Mouse (Mus musculus): ENCODE results near the gene Ank2. TPM values are rescaled to one million over a fixed set of nuclear protein-coding genes. Genes with fewer than 3 reads are reported as not detected.

Gene Ank2
- polyA plus RNA-seq, 1 experiment from 2014 or later = 118 TPM

DNA sequence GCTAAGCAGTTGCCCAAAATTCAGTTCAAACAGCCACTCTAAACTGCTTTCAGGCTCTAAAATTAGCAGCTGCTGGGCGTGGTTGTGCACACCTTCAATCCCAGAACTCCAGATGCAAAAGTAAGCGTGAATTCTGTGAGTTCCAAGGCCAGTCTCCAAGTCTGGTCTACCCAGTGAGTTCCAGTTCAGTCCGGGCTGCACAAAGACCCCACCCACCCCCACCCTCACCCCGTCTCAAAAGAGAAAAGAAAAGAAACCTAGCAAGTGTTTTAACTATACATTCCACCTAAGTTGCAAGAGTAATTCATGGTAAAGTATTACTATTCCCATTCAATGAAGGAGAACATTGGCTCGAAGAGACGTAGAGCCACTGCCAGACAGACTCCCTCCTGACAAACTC, 45.9 kb downstream of the Ank2 start:
- ATAC-seq (ENCODE audit: low FRiP score) (no peak), DNase-seq (ENCODE audit: low spot score) (no peak)
- Histone ChIP-seq H3K27me3 (ENCODE audit: control insufficient read depth, insufficient read depth, low read length) (no peaks in the 10 kb centered on the region), H3K9ac (ENCODE audit: low read depth, low read length) (no peak overlapping the region), H3K27ac (ENCODE audit: low read depth, low read length) (no peak overlapping the region), H3K4me2 (replicated peaks; ENCODE audit: low read depth, low read length) (no peak overlapping the region), H3K36me3 (ENCODE audit: control insufficient read depth, insufficient read depth, low read length) (no peaks in the 10 kb centered on the region), H3K9me3 (ENCODE audit: control insufficient read depth, low read length) (no peaks in the 10 kb centered on the region), H3K4me1 (replicated peaks; ENCODE audit: control insufficient read depth, insufficient read depth, low read length) (no peaks in the 10 kb centered on the region), H3K4me3 (ENCODE audit: low read depth, low read length) (no peak overlapping the region)
- 78% methylated on average over 6 of the region's 6 CpGs for WGBS

- no peak overlapping the region for H3K4me2 ChIP-seq (replicated peaks; ENCODE audit: low read depth, low read length)
- no peaks in the 10 kb centered on the region for H3K9me3 ChIP-seq (ENCODE audit: control insufficient read depth, low read length)
- DNase-seq (ENCODE audit: low spot score) (peak; percentile 43), ATAC-seq (ENCODE audit: low FRiP score) (0 out of 2 replicates have a peak, but pooled peaks have one; percentile 47)
- no peak overlapping the region for H3K27ac ChIP-seq (ENCODE audit: low read depth, low read length)
- H3K4me3 ChIP-seq (ENCODE audit: low read depth, low read length) = no peak overlapping the region
- 66% methylated on average over 13 of the region's 13 CpGs for WGBS
- H3K36me3 ChIP-seq (ENCODE audit: control insufficient read depth, insufficient read depth, low read length) = no peaks in the 10 kb centered on the region
- H3K27me3 ChIP-seq (ENCODE audit: control insufficient read depth, insufficient read depth, low read length) = no peaks in the 10 kb centered on the region
- no peak overlapping the region for H3K9ac ChIP-seq (ENCODE audit: low read depth, low read length)
- no peaks in the 10 kb centered on the region for H3K4me1 ChIP-seq (replicated peaks; ENCODE audit: control insufficient read depth, insufficient read depth, low read length)
Observed at GRCm38 (mm10) chr3:127452233-127452632, 46.9 kb downstream of the Ank2 start.

DNA sequence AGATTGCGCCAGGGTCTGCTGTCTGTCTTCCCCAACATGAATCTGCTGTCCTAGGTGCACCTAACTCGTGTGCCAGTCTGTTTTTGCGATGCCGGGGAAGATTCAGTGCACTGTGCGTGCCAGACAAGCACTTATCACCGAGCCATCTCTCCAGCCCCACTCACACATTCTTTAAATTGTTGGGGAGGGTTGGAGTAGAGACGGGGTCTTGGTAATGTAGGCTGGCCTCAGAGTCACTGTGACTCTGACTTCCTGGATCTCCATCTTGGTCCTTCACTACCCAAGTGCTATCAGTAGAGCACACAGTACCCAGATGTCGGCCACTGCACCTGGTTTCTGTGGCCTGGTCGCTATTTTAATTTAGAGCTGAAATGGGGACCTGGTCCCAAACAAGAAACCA, 47.4 kb downstream of the Ank2 start:
- no peak overlapping the region for H3K27ac ChIP-seq (ENCODE audit: low read depth, low read length)
- DNase-seq (ENCODE audit: low spot score) = no peak

GRCm38 (mm10) chr3:127451070-127451469, 48.1 kb downstream of the Ank2 start:
- Histone ChIP-seq H3K27ac (ENCODE audit: low read depth, low read length) (no peak overlapping the region), H3K36me3 (ENCODE audit: control insufficient read depth, insufficient read depth, low read length) (no peaks in the 10 kb centered on the region), H3K9me3 (ENCODE audit: control insufficient read depth, low read length) (no peaks in the 10 kb centered on the region), H3K27me3 (ENCODE audit: control insufficient read depth, insufficient read depth, low read length) (no peaks in the 10 kb centered on the region), H3K4me3 (ENCODE audit: low read depth, low read length) (no peak overlapping the region), H3K4me2 (replicated peaks; ENCODE audit: low read depth, low read length) (no peak overlapping the region), H3K9ac (ENCODE audit: low read depth, low read length) (no peak overlapping the region), H3K4me1 (replicated peaks; ENCODE audit: control insufficient read depth, insufficient read depth, low read length) (no peaks in the 10 kb centered on the region)
- ATAC-seq (ENCODE audit: low FRiP score) = no peak
- 8% methylated on average over 3 of the region's 3 CpGs for WGBS
- DNase-seq (ENCODE audit: low spot score) = peak; percentile 74

More for the DNA sequence above, 47.4 kb downstream of the Ank2 start:
- Histone ChIP-seq H3K4me1 (replicated peaks; ENCODE audit: control insufficient read depth, insufficient read depth, low read length) (no peaks in the 10 kb centered on the region), H3K9me3 (ENCODE audit: control insufficient read depth, low read length) (no peaks in the 10 kb centered on the region), H3K36me3 (ENCODE audit: control insufficient read depth, insufficient read depth, low read length) (no peaks in the 10 kb centered on the region), H3K9ac (ENCODE audit: low read depth, low read length) (no peak overlapping the region), H3K27me3 (ENCODE audit: control insufficient read depth, insufficient read depth, low read length) (no peaks in the 10 kb centered on the region), H3K4me3 (ENCODE audit: low read depth, low read length) (no peak overlapping the region), H3K4me2 (replicated peaks; ENCODE audit: low read depth, low read length) (no peak overlapping the region)
- WGBS = 71% methylated on average over 9 of the region's 9 CpGs
- no peak for ATAC-seq (ENCODE audit: low FRiP score)

DNA sequence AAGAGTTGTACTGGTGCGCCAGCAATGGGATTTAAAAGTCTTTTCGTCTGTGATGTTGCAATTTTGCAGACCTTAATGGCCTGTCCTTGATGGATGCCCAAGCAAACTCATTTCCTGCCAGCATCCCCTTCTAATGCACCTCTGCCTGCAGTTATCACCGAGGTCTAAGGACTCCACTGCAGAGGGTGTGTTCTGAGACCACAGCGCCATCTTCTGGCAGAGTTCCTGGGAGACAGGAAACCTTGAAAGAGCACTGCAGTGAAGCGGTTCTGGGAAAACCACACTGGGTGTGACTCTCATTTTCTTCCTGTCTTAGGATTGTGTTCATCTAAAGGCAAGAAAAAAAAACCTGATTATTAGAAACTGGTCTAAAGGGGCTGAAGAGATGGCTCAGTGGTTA, 53.0 kb downstream of the Ank2 start:
- H3K27me3 ChIP-seq (ENCODE audit: control insufficient read depth, insufficient read depth, low read length) = no peaks in the 10 kb centered on the region
- H3K9me3 ChIP-seq (ENCODE audit: control insufficient read depth, low read length) = no peaks in the 10 kb centered on the region
- no peak overlapping the region for H3K9ac ChIP-seq (ENCODE audit: low read depth, low read length)
- no peaks in the 10 kb centered on the region for H3K36me3 ChIP-seq (ENCODE audit: control insufficient read depth, insufficient read depth, low read length)
- no peak overlapping the region for H3K27ac ChIP-seq (ENCODE audit: low read depth, low read length)
- WGBS = 56% methylated on average over 5 of the region's 5 CpGs
- DNase-seq (ENCODE audit: low spot score) (peak; percentile 83), ATAC-seq (ENCODE audit: low FRiP score) (no peak)
- no peak overlapping the region for H3K4me2 ChIP-seq (replicated peaks; ENCODE audit: low read depth, low read length)
- no peaks in the 10 kb centered on the region for H3K4me1 ChIP-seq (replicated peaks; ENCODE audit: control insufficient read depth, insufficient read depth, low read length)
- no peak overlapping the region for H3K4me3 ChIP-seq (ENCODE audit: low read depth, low read length)

- Histone ChIP-seq H3K27ac (ENCODE audit: low read depth, low read length) (no peak overlapping the region), H3K9me3 (ENCODE audit: control insufficient read depth, low read length) (no peaks in the 10 kb centered on the region), H3K4me2 (replicated peaks; ENCODE audit: low read depth, low read length) (no peak overlapping the region), H3K36me3 (ENCODE audit: control insufficient read depth, insufficient read depth, low read length) (no peaks in the 10 kb centered on the region), H3K4me3 (ENCODE audit: low read depth, low read length) (no peak overlapping the region), H3K4me1 (replicated peaks; ENCODE audit: control insufficient read depth, insufficient read depth, low read length) (no peaks in the 10 kb centered on the region), H3K9ac (ENCODE audit: low read depth, low read length) (no peak overlapping the region), H3K27me3 (ENCODE audit: control insufficient read depth, insufficient read depth, low read length) (no peaks in the 10 kb centered on the region)
- 66% methylated on average over 3 of the region's 3 CpGs for WGBS
- DNase-seq (ENCODE audit: low spot score) = peak; percentile 13
- ATAC-seq (ENCODE audit: low FRiP score) = no peak
Observed at GRCm38 (mm10) chr3:127433291-127433690, 65.9 kb downstream of the Ank2 start.

GRCm38 (mm10) chr3:127429866-127430265, 69.3 kb downstream of the Ank2 start:
- no peak overlapping the region for H3K9ac ChIP-seq (ENCODE audit: low read depth, low read length)
- no peaks in the 10 kb centered on the region for H3K36me3 ChIP-seq (ENCODE audit: control insufficient read depth, insufficient read depth, low read length)
- no peak overlapping the region for H3K27ac ChIP-seq (ENCODE audit: low read depth, low read length)
- no peaks in the 10 kb centered on the region for H3K27me3 ChIP-seq (ENCODE audit: control insufficient read depth, insufficient read depth, low read length)
- no peaks in the 10 kb centered on the region for H3K9me3 ChIP-seq (ENCODE audit: control insufficient read depth, low read length)
- ATAC-seq (ENCODE audit: low FRiP score) (no peak), DNase-seq (ENCODE audit: low spot score) (no peak)
- 70% methylated on average over 13 of the region's 13 CpGs for WGBS
- H3K4me1 ChIP-seq (replicated peaks; ENCODE audit: control insufficient read depth, insufficient read depth, low read length) = no peaks in the 10 kb centered on the region
- no peak overlapping the region for H3K4me3 ChIP-seq (ENCODE audit: low read depth, low read length)
- no peak overlapping the region for H3K4me2 ChIP-seq (replicated peaks; ENCODE audit: low read depth, low read length)

DNA sequence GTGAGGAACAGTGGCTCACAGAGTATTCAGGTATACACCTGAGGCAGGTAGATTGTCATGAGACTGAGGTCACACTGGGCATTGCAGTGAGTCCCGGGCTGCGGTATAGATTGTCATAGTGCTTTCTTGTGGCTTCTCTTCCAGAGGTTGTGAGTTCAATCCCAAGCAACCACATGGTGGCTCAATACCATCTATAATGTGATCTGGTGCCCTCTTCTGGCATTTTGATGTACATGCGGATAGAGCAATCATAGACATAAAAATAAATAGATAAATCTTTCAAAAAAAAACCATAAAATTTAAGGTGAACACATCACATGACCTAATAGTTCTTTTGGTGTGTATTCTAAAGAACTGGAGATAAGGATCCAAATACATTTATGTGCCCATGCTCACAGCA, 70.6 kb downstream of the Ank2 start:
- H3K4me1 ChIP-seq (replicated peaks; ENCODE audit: control insufficient read depth, insufficient read depth, low read length) = no peaks in the 10 kb centered on the region
- H3K36me3 ChIP-seq (ENCODE audit: control insufficient read depth, insufficient read depth, low read length) = no peaks in the 10 kb centered on the region
- no peak overlapping the region for H3K4me3 ChIP-seq (ENCODE audit: low read depth, low read length)
- no peaks in the 10 kb centered on the region for H3K27me3 ChIP-seq (ENCODE audit: control insufficient read depth, insufficient read depth, low read length)
- no peak overlapping the region for H3K27ac ChIP-seq (ENCODE audit: low read depth, low read length)
- H3K9me3 ChIP-seq (ENCODE audit: control insufficient read depth, low read length) = no peaks in the 10 kb centered on the region
- no peak for DNase-seq (ENCODE audit: low spot score)
- 92% methylated on average over 3 of the region's 3 CpGs for WGBS
- H3K4me2 ChIP-seq (replicated peaks; ENCODE audit: low read depth, low read length) = no peak overlapping the region
- no peak overlapping the region for H3K9ac ChIP-seq (ENCODE audit: low read depth, low read length)
- no peak for ATAC-seq (ENCODE audit: low FRiP score)

- Histone ChIP-seq H3K27me3 (ENCODE audit: control insufficient read depth, insufficient read depth, low read length) (no peaks in the 10 kb centered on the region), H3K4me2 (replicated peaks; ENCODE audit: low read depth, low read length) (no peak overlapping the region), H3K9me3 (ENCODE audit: control insufficient read depth, low read length) (no peaks in the 10 kb centered on the region), H3K4me1 (replicated peaks; ENCODE audit: control insufficient read depth, insufficient read depth, low read length) (no peaks in the 10 kb centered on the region), H3K4me3 (ENCODE audit: low read depth, low read length) (no peak overlapping the region), H3K9ac (ENCODE audit: low read depth, low read length) (no peak overlapping the region), H3K27ac (ENCODE audit: low read depth, low read length) (no peak overlapping the region), H3K36me3 (ENCODE audit: control insufficient read depth, insufficient read depth, low read length) (no peaks in the 10 kb centered on the region)
- no peak for DNase-seq (ENCODE audit: low spot score)
- WGBS = 85% methylated on average over 4 of the region's 4 CpGs
- no peak for ATAC-seq (ENCODE audit: low FRiP score)
Observed at GRCm38 (mm10) chr3:127416950-127417349, 82.2 kb downstream of the Ank2 start.

Measured in hindbrain, embryonic 11.5 days (tissue).